Mouse (Mus musculus) forebrain, embryonic 15.5 days (tissue): ENCODE measurements around the gene Mettl23. TPM values are rescaled to one million over a fixed set of nuclear protein-coding genes. Genes with fewer than 3 reads are reported as not detected.
"Not testable (repeated sequence)": the region's sequence is repeated elsewhere in the genome, so short reads cannot be mapped to it uniquely, and the experiment has no call there.

ENCODE experiments used
- ATAC-seq: fragments of 200-750 bp; cut with Nextera tagmentation; replicated peaks from 2 replicates; pipeline ENCODE4 v1.8.0; 2017; ENCODE audit warnings: mild to moderate bottlenecking, moderate TSS enrichment, moderate library complexity
- H3K27ac ChIP-seq: fragments of 300-500 bp; sonication (generic); replicated peaks from 2 replicates; pipeline ENCODE4 v1.5.1; 2015; ENCODE audit warnings: mild to moderate bottlenecking, inconsistent platforms
- H3K27me3 ChIP-seq: fragments of 300-500 bp; sonication (generic); 2 replicates; pipeline ENCODE4 v1.6.1; 2015; ENCODE audit warnings: inconsistent platforms
- H3K36me3 ChIP-seq: fragments of 300-500 bp; sonication (generic); 2 replicates; pipeline ENCODE4 v1.6.1; 2015; ENCODE audit warnings: mild to moderate bottlenecking, inconsistent platforms
- H3K4me1 ChIP-seq: fragments of 300-500 bp; sonication (generic); 2 replicates; pipeline ENCODE4 v1.6.1; 2015; ENCODE audit warnings: inconsistent platforms
- H3K4me2 ChIP-seq: fragments of 300-500 bp; sonication (generic); replicated peaks from 2 replicates; pipeline ENCODE4 v1.6.1; 2015; ENCODE audit warnings: mild to moderate bottlenecking, inconsistent platforms
- H3K4me3 ChIP-seq: fragments of 300-500 bp; sonication (generic); 2 replicates; pipeline ENCODE4 v1.5.1; 2015; ENCODE audit warnings: mild to moderate bottlenecking, inconsistent platforms
- H3K9ac ChIP-seq: fragments of 300-500 bp; sonication (generic); replicated peaks from 2 replicates; pipeline ENCODE4 v1.6.1; 2015; ENCODE audit warnings: mild to moderate bottlenecking, inconsistent platforms
- H3K9me3 ChIP-seq: fragments of 300-500 bp; sonication (generic); 2 replicates; pipeline ENCODE4 v1.6.1; 2016; ENCODE audit warnings: inconsistent platforms
- WGBS: fragments of 180-500 bp; shearing (Covaris S2); methylation state at CpG from one replicate; pipeline ENCODE4 v1.1.7; 2015; ENCODE audit warnings: mixed read lengths; 5-methylcytosine and 5-hydroxymethylcytosine counted together
- polyA plus RNA-seq: library from polyadenylated mRNA; unstranded; fragments of >200 nt; fragmentation: Nextera tagmentation; extraction: Ambion mirVana; gene quantifications from 2 replicates; pipeline ENCODE4 v1.2.1, GENCODE M21; 2015

Gene Mettl23
- polyA plus RNA-seq, 1 experiment from 2014 or later: 87.5 TPM

DNA sequence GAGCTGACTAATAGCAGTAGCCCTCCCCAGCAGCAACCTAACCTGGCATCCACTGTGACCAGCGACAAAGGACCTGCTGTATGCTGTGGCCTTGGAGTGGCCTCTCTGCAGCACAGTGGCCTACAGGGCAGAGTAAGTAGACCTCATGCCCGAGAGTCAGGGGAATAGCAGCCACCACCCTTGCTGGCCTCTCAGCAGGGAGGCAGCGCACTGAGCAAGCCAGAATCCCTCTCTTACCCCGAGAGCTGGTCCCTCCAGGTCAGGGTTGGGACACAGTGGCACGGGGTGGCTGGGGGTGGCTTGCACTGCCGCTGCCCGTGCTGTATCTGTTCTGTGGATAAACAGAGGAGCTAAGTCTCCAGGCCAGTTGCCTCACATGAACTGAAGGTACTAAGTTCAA lies 3.5 kb upstream of the Mettl23 start:
- ATAC-seq: no peak
- no peaks in the 10 kb centered on the region for H3K27me3 ChIP-seq
- 83% methylated on average over 7 of the region's 7 CpGs for WGBS

DNA sequence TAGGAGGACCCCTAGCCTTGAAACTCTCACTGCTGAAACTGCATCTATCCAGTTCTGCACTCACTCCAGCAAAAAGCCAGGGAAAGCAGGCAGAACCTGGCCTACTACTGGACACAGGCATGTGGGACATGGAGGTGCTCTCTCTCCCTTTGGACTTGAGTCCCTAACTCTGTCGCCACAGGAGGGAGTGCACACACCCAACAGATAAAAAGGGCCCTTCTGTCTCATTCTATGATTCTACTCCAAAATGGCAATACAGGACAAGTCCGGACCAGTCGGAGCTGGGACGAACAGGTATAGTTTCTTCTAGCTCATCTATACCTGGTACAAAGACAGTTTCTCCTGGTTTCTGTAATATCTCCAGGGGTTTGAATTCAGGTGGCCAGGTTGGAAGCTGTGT lies 2.3 kb upstream of the Mettl23 start:
- H3K27ac ChIP-seq: no peak overlapping the region
- 86% methylated on average over 4 of the region's 4 CpGs for WGBS
- H3K27me3 ChIP-seq: no peaks in the 10 kb centered on the region
- peak overlapping the region; percentile 93; the same call in 1 of the 2 replicates for H3K4me3 ChIP-seq
- peaks cover 54% of the 10 kb centered on the region for H3K36me3 ChIP-seq
- H3K9ac ChIP-seq: peak overlapping the region; percentile 25
- H3K9me3 ChIP-seq: no peaks in the 10 kb centered on the region
- H3K4me2 ChIP-seq: peak overlapping the region; percentile 79
- ATAC-seq: no peak
- peaks cover 48% of the 10 kb centered on the region for H3K4me1 ChIP-seq

More for the DNA sequence above, 3.5 kb upstream of the Mettl23 start:
- Histone ChIP-seq H3K36me3 (peaks cover 65% of the 10 kb centered on the region), H3K9ac (no peak overlapping the region; the same call in 1 of the 2 replicates), H3K4me3 (no peak overlapping the region), H3K27ac (no peak overlapping the region), H3K9me3 (no peaks in the 10 kb centered on the region), H3K4me1 (peaks cover 43% of the 10 kb centered on the region), H3K4me2 (no peak overlapping the region)

DNA sequence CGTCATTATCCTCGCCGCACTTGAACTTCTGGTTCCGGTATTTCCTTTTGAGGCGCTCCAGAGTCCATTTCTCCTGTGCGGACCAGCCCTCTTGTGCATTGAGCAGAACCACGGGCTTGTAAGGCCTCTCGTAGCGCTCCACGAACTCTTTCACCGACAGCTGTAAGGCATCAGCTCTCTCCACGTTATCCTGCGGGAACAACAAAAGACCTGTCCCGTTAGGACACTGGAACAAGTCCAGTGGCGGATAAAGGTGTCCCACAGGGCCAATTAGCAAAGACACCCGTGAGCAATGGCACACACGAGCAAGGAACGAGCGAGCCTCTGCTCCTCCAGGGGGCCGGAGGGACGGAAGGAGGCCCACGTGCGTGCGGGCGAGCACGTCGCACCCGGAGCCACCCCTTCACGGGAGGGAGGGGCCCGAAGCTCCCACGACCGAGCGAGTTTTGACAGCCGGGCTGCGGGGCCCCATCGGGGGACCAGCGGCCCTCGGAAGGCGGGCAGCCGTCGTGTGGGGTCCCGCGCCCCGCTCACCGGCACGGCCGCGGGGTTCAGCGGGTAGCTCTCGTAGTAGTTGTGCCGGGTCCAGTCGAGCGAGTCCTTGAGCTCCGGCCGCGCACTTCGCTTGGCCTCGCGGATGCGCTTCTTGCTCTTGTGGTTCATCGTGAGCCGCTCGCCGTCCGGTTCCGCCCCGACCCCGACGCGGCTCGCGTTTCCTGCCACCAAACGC lies 382 bp upstream of the Mettl23 start:
- Histone ChIP-seq H3K4me3 (peak overlapping the region; percentile 93), H3K9me3 (no peaks in the 10 kb centered on the region), H3K27me3 (no peaks in the 10 kb centered on the region), H3K4me1 (peaks cover 57% of the 10 kb centered on the region), H3K4me2 (peak overlapping the region; percentile 79), H3K27ac (peak overlapping the region; percentile 96), H3K36me3 (peaks cover 35% of the 10 kb centered on the region), H3K9ac (peak overlapping the region; percentile 87)
- under 1% methylated on average over 73 of the region's 73 CpGs for WGBS
- ATAC-seq: peak; percentile 70

DNA sequence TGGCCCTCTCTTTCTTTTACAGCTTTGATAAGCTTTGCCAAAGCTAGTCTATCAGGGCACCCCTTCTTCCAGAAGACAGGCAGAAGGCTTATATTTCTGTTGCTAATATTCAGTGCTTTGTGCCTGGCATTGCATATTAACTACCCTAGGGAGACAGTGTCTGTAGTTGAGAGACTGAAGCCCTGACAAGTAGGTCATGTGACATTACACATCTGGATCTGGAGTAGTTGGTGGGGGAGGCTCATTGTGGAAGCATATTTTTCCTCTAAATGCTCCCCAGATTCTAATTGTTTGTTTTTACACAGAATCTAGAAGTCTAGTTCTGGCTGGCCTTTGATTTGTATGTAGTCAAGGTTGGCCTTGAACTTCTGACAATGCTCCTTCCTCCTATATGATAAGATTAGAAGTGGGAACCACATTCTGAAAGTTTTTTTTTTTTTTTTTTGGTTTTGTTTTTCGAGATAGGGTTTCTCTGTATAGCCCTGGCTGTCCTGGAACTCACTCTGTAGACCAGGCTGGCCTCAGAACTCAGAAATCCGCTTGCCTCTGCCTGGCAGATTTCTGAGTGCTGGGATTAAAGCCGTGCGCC lies 3.6 kb downstream of the Mettl23 start:
- Histone ChIP-seq H3K27me3 (no peaks in the 10 kb centered on the region), H3K27ac (peak overlapping the region; percentile 32; the same call in 1 of the 2 replicates), H3K4me3 (no peak overlapping the region), H3K9ac (no peak overlapping the region), H3K4me1 (peaks cover 59% of the 10 kb centered on the region), H3K36me3 (peaks cover 30% of the 10 kb centered on the region), H3K4me2 (no peak overlapping the region), H3K9me3 (no peaks in the 10 kb centered on the region)
- 70% methylated on average over 4 of the region's 4 CpGs for WGBS
- no peak for ATAC-seq

DNA sequence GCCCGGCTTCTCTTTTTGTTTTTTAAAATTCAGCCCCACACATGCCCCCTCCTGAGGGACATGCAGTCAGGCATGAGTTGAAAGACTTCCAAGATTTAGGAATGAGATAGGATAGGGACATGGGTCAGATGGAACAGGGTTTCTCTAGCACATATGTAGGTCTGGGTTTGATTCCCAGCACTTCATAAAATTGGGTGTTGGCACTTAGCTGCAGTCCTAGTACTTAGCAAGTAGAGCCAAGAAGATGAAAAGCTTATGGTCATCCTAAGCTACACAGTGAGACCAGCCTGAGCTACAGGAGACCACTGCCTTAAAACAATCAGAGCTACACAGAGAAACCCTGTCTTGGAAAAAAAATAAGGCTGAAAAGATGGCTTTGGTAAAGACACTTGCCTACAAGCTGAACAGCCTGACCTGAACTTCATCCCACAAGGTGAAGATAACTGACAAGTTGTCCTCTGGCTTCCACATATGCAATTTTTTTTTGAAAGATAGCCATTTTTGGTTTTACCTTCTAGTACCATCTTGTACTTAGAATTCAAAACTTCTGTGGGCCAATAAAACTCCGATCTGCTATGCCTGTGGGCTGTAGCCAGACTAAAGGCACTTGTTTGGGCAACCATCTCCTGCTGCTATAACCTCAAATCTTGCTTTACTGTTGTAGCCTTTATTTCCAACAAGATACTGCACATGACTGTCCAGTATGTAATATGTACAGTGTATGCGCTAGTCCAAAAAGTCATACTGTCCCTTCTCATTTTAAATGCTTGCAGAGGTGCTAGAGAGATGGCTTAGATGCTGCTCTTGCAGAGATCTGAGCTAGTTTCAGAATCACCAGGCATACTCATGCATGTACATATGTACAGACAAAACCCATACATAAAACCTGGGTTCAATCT lies 4.4 kb downstream of the Mettl23 start:
- no peak overlapping the region for H3K4me3 ChIP-seq
- H3K9ac ChIP-seq: no peak overlapping the region
- H3K4me2 ChIP-seq: no peak overlapping the region
- H3K27me3 ChIP-seq: no peaks in the 10 kb centered on the region
- H3K4me1 ChIP-seq: peaks cover 52% of the 10 kb centered on the region
- H3K9me3 ChIP-seq: no peaks in the 10 kb centered on the region
- 86% methylated on average over 3 of the region's 3 CpGs for WGBS
- no peak for ATAC-seq
- H3K27ac ChIP-seq: no peak overlapping the region
- H3K36me3 ChIP-seq: peaks cover 30% of the 10 kb centered on the region

DNA sequence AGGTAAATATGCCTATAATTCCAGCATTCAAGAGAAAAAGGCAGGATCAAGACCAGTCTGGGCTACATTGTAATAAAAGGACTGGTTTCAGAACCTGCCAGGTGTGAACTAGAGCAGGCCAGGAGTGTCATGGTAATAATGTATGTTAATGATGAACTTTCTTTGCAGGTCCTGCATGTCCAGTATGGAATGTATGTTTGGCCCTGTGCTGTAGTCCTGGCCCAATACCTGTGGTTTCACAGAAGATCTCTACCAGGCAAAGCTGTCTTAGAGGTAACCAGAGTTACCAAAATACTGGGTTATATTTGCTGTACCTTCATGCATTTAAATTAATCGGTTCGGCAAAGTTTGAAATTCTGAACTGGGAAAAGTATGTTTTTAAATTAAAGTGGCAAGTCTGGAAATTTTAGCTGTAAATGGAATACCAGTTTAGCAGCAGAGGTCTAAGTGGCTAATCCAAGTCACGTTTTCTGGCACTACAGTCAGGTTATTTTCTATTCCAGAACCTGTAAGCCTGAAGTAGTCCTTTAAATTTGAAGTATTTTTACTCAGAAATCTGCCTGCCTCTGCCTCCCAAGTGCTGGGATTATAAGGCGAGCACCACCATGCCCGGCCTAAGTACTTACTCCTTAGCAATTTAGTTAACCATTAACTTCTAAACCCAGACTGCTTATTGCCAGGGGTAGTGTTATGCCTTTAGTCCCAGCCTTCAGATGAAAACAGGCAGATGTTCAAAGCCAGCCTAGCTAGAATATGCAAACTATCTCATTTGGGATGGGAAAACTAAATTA lies 5.2 kb downstream of the Mettl23 start:
- no peaks in the 10 kb centered on the region for H3K9me3 ChIP-seq
- H3K27ac ChIP-seq: 0 out of 2 replicates have a peak overlapping the region, but pooled peaks have one; percentile 3
- ATAC-seq: no peak
- no peak overlapping the region for H3K9ac ChIP-seq
- no peak overlapping the region for H3K4me3 ChIP-seq
- no peak overlapping the region for H3K4me2 ChIP-seq
- 89% methylated on average over 5 of the region's 5 CpGs for WGBS
- H3K27me3 ChIP-seq: no peaks in the 10 kb centered on the region
- peaks cover 30% of the 10 kb centered on the region for H3K36me3 ChIP-seq
- H3K4me1 ChIP-seq: peaks cover 51% of the 10 kb centered on the region

DNA sequence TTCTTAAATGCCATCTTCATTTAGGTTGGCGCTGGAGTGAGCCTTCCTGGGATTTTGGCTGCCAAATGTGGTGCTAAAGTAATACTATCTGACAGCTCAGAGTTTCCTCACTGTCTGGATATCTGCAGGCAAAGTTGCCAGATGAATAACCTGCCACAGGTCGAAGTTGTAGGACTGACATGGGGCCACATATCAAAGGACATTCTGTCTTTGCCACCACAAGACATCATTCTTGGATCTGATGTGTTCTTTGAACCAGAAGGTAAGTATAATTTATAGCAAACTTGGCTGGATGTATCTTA lies 5.8 kb downstream of the Mettl23 start:
- H3K4me3 ChIP-seq, H3K9me3 ChIP-seq, H3K9ac ChIP-seq, H3K4me2 ChIP-seq, ATAC-seq, H3K27me3 ChIP-seq: not testable (repeated sequence)
- Histone ChIP-seq H3K36me3 (peaks cover 30% of the 10 kb centered on the region), H3K4me1 (peaks cover 49% of the 10 kb centered on the region), H3K27ac (0 out of 2 replicates have a peak overlapping the region, but pooled peaks have one; percentile 3)
- 73% methylated on average over 2 of the region's 2 CpGs for WGBS

DNA sequence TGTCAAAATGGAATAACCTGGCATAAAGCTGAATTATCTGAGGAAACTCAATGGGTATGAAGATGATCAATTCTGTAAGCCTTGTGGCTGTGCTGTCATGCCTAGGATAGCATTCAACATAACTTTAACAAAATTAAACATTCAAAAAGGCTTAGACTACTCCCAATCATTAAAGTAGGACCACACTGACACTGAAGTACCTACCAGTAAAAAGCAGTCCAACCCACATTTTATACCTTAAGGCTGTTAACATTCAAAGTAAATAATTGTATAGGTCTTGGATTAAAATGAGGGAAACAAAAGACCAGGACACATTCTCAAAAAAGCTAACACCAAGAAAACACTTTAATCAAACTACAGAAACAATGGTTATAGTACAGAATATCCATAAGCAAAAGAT lies 6.5 kb downstream of the Mettl23 start:
- no peak overlapping the region for H3K27ac ChIP-seq
- H3K27me3 ChIP-seq: no peaks in the 10 kb centered on the region
- peaks cover 49% of the 10 kb centered on the region for H3K4me1 ChIP-seq
- H3K4me2 ChIP-seq: no peak overlapping the region
- no peak overlapping the region for H3K4me3 ChIP-seq
- no peak for ATAC-seq
- H3K36me3 ChIP-seq: peaks cover 30% of the 10 kb centered on the region
- no peaks in the 10 kb centered on the region for H3K9me3 ChIP-seq
- H3K9ac ChIP-seq: no peak overlapping the region

DNA sequence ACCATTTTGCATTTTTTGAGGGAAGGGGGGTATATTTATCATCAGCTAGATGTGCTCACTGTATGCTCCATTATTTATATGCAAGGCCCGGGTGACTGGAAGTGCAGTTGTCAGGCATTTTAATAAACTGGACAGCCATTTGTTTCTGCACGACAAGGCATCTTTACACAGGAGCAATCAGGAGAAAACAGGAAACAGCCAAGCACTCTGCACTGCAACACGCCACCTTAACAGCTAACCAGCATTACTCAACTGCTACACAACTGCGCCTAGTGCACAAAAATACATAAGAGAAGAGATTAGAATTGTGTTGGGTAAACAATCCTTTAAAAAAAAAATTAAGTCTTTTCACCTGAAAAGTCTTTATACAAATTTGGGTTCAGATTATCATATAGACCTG lies 7.0 kb downstream of the Mettl23 start:
- 47% methylated on average over 4 of the region's 4 CpGs for WGBS
- Histone ChIP-seq H3K4me3 (peak overlapping the region; percentile 90), H3K27ac (no peak overlapping the region), H3K27me3 (no peaks in the 10 kb centered on the region), H3K4me2 (peak overlapping the region; percentile 84), H3K4me1 (peaks cover 50% of the 10 kb centered on the region), H3K9me3 (no peaks in the 10 kb centered on the region), H3K36me3 (peaks cover 30% of the 10 kb centered on the region), H3K9ac (no peak overlapping the region)
- no peak for ATAC-seq

DNA sequence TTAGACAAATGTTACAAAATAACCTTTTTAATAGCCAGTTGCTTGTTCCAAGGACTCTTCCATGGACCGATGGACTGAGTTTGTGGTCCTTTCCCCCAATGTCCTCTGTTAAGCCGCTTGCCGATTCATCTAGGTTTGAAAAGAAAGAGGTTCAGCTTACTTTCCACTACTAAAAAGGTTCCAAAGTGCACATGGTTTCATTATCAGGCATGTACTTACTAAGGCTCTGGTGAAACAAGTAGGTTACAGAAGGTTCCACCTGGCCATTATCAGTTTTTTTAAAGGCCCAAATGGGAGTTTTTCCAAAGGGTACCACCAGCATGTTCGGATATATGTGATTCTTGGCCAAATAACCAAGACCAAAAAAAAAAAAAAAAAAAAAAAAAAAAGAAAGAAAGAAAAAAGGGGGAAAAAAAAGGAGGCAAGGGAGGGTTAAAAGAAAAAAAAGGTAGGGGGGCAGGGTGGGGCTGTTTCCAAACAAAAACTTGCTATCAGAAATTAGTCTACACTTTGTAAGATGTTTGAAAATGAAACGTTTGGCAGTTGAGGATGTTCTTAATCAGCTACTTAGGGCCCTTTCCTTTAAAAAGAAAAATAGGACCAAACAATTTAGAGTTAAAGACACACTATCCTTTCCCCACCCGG lies 7.9 kb downstream of the Mettl23 start:
- no peaks in the 10 kb centered on the region for H3K9me3 ChIP-seq
- H3K9ac ChIP-seq: peak overlapping the region; percentile 84
- H3K4me3 ChIP-seq: peak overlapping the region; percentile 90
- no peaks in the 10 kb centered on the region for H3K27me3 ChIP-seq
- H3K27ac ChIP-seq: no peak overlapping the region
- WGBS: 25% methylated on average over 6 of the region's 6 CpGs
- no peak for ATAC-seq
- peaks cover 52% of the 10 kb centered on the region for H3K4me1 ChIP-seq
- H3K4me2 ChIP-seq: peak overlapping the region; percentile 84
- peaks cover 30% of the 10 kb centered on the region for H3K36me3 ChIP-seq

DNA sequence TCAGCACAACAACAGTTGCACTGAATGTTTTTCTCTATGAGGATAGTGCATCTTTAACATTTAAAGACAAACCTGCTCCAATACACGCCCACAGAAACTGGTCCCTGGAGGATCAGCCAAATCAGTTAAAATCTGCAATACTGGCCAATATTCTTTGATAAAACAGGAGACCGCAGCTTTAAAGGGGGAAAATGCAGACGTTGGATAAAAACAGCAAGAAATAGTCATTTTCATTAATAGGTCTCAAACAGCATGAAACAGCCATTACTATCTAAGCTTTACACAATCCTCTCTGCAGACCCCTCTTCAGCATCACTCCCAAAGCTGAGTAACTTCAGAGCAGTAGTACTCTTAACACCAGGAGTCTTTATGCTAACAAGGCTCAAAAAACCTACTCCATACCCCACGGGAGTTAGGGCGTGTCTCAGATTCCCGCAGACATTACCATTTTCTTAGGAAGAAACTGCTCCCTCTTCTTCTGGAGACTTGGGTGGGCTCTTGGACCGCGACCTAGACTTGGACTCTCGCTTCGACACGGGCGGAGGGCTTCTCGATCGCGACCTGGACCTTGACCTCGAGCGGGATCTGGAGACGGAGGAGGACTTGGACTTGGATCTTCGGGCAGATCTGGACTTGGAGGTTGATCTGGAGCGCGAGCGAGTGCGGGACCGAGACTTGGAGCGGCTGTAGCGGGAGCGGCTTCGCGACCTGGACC lies 8.7 kb downstream of the Mettl23 start:
- Histone ChIP-seq H3K4me3 (peak overlapping the region; percentile 90), H3K27ac (peak overlapping the region; percentile 99), H3K9ac (peak overlapping the region; percentile 84), H3K4me1 (peaks cover 47% of the 10 kb centered on the region), H3K36me3 (peaks cover 30% of the 10 kb centered on the region), H3K9me3 (no peaks in the 10 kb centered on the region), H3K27me3 (no peaks in the 10 kb centered on the region), H3K4me2 (peak overlapping the region; percentile 84)
- ATAC-seq: no peak
- 1% methylated on average over 29 of the region's 29 CpGs for WGBS
